Mouse (Mus musculus): ENCODE results near the gene Fyb2. TPM values are rescaled to one million over a fixed set of nuclear protein-coding genes. Genes with fewer than 3 reads are reported as not detected.

Fyb2 gene
- polyA plus RNA-seq, 1 experiment, result not detected

GRCm38 (mm10) chr4:104956691-104957090 lies 43.4 kb downstream of the Fyb2 start:
- TF ChIP-seq GATA1 (IDR thresholded peaks at IDR 0.05; ENCODE audit: low read length) (no peak), TAL1 (IDR thresholded peaks at IDR 0.05; ENCODE audit: low read length) (no peak)
- no peaks in the 10 kb centered on the region for H3K36me3 ChIP-seq (ENCODE audit: control insufficient read depth)
- no peaks in the 10 kb centered on the region for H3K4me1 ChIP-seq (ENCODE audit: control insufficient read depth)
- no peak overlapping the region for H3K4me3 ChIP-seq (replicated peaks)
- no peaks in the 10 kb centered on the region for H3K27me3 ChIP-seq (ENCODE audit: control insufficient read depth)
- H3K9me3 ChIP-seq (ENCODE audit: control insufficient read depth, low read length), result no peaks in the 10 kb centered on the region

- no peaks in the 10 kb centered on the region for H3K4me1 ChIP-seq (ENCODE audit: control insufficient read depth)
- H3K4me3 ChIP-seq (replicated peaks), result no peak overlapping the region
- H3K36me3 ChIP-seq (ENCODE audit: control insufficient read depth), result no peaks in the 10 kb centered on the region
- TF ChIP-seq TAL1 (IDR thresholded peaks at IDR 0.05; ENCODE audit: low read length) (no peak), GATA1 (IDR thresholded peaks at IDR 0.05; ENCODE audit: low read length) (no peak)
- no peaks in the 10 kb centered on the region for H3K27me3 ChIP-seq (ENCODE audit: control insufficient read depth)
- no peaks in the 10 kb centered on the region for H3K9me3 ChIP-seq (ENCODE audit: control insufficient read depth, low read length)
Measured at GRCm38 (mm10) chr4:104961431-104961830, 48.2 kb downstream of the Fyb2 start.

GRCm38 (mm10) chr4:104972606-104973005 lies 59.4 kb downstream of the Fyb2 start:
- Histone ChIP-seq H3K27me3 (ENCODE audit: control insufficient read depth) (no peaks in the 10 kb centered on the region), H3K4me1 (ENCODE audit: control insufficient read depth) (no peaks in the 10 kb centered on the region), H3K4me3 (replicated peaks) (no peak overlapping the region), H3K9me3 (ENCODE audit: control insufficient read depth, low read length) (no peaks in the 10 kb centered on the region), H3K36me3 (ENCODE audit: control insufficient read depth) (no peaks in the 10 kb centered on the region)
- TF ChIP-seq TAL1 (IDR thresholded peaks at IDR 0.05; ENCODE audit: low read length) (no peak), GATA1 (IDR thresholded peaks at IDR 0.05; ENCODE audit: low read length) (no peak)

GRCm38 (mm10) chr4:104975162-104975830 lies 62.0 kb downstream of the Fyb2 start:
- no peak overlapping the region for H3K4me3 ChIP-seq (replicated peaks)
- H3K36me3 ChIP-seq (ENCODE audit: control insufficient read depth), result no peaks in the 10 kb centered on the region
- no peak for TF ChIP-seq TAL1 (IDR thresholded peaks at IDR 0.05; ENCODE audit: low read length)
- TF ChIP-seq GATA1 (IDR thresholded peaks at IDR 0.05; ENCODE audit: low read length), result no peak
- no peaks in the 10 kb centered on the region for H3K9me3 ChIP-seq (ENCODE audit: control insufficient read depth, low read length)
- no peaks in the 10 kb centered on the region for H3K27me3 ChIP-seq (ENCODE audit: control insufficient read depth)
- H3K4me1 ChIP-seq (ENCODE audit: control insufficient read depth), result no peaks in the 10 kb centered on the region

- TF ChIP-seq GATA1 (IDR thresholded peaks at IDR 0.05; ENCODE audit: low read length), result no peak
- TF ChIP-seq TAL1 (IDR thresholded peaks at IDR 0.05; ENCODE audit: low read length), result no peak
- H3K4me1 ChIP-seq (ENCODE audit: control insufficient read depth), result no peaks in the 10 kb centered on the region
- H3K36me3 ChIP-seq (ENCODE audit: control insufficient read depth), result no peaks in the 10 kb centered on the region
- no peaks in the 10 kb centered on the region for H3K27me3 ChIP-seq (ENCODE audit: control insufficient read depth)
- H3K4me3 ChIP-seq (replicated peaks), result no peak overlapping the region
- peaks cover 3% of the 10 kb centered on the region; the same call in 1 of the 2 replicates for H3K9me3 ChIP-seq (ENCODE audit: control insufficient read depth, low read length)
Measured at GRCm38 (mm10) chr4:104985960-104986632, 72.8 kb downstream of the Fyb2 start.

GRCm38 (mm10) chr4:104987631-104988030 lies 74.4 kb downstream of the Fyb2 start:
- no peaks in the 10 kb centered on the region for H3K27me3 ChIP-seq (ENCODE audit: control insufficient read depth)
- peaks cover 3% of the 10 kb centered on the region; the same call in 1 of the 2 replicates for H3K9me3 ChIP-seq (ENCODE audit: control insufficient read depth, low read length)
- no peak overlapping the region for H3K4me3 ChIP-seq (replicated peaks)
- no peaks in the 10 kb centered on the region for H3K4me1 ChIP-seq (ENCODE audit: control insufficient read depth)
- TF ChIP-seq GATA1 (IDR thresholded peaks at IDR 0.05; ENCODE audit: low read length) (no peak), TAL1 (IDR thresholded peaks at IDR 0.05; ENCODE audit: low read length) (no peak)
- no peaks in the 10 kb centered on the region for H3K36me3 ChIP-seq (ENCODE audit: control insufficient read depth)

- peaks cover 3% of the 10 kb centered on the region; the same call in 1 of the 2 replicates for H3K9me3 ChIP-seq (ENCODE audit: control insufficient read depth, low read length)
- H3K27me3 ChIP-seq (ENCODE audit: control insufficient read depth), result no peaks in the 10 kb centered on the region
- no peaks in the 10 kb centered on the region for H3K4me1 ChIP-seq (ENCODE audit: control insufficient read depth)
- no peak for TF ChIP-seq TAL1 (IDR thresholded peaks at IDR 0.05; ENCODE audit: low read length)
- no peak for TF ChIP-seq GATA1 (IDR thresholded peaks at IDR 0.05; ENCODE audit: low read length)
- no peaks in the 10 kb centered on the region for H3K36me3 ChIP-seq (ENCODE audit: control insufficient read depth)
- H3K4me3 ChIP-seq (replicated peaks), result no peak overlapping the region
Measured at GRCm38 (mm10) chr4:104988102-104988501, 74.8 kb downstream of the Fyb2 start.

GRCm38 (mm10) chr4:104988709-104989108 lies 75.5 kb downstream of the Fyb2 start:
- H3K36me3 ChIP-seq (ENCODE audit: control insufficient read depth), result no peaks in the 10 kb centered on the region
- no peak overlapping the region for H3K4me3 ChIP-seq (replicated peaks)
- TF ChIP-seq TAL1 (IDR thresholded peaks at IDR 0.05; ENCODE audit: low read length) (no peak), GATA1 (IDR thresholded peaks at IDR 0.05; ENCODE audit: low read length) (no peak)
- H3K27me3 ChIP-seq (ENCODE audit: control insufficient read depth), result no peaks in the 10 kb centered on the region
- peaks cover 3% of the 10 kb centered on the region; the same call in 1 of the 2 replicates for H3K9me3 ChIP-seq (ENCODE audit: control insufficient read depth, low read length)
- no peaks in the 10 kb centered on the region for H3K4me1 ChIP-seq (ENCODE audit: control insufficient read depth)

GRCm38 (mm10) chr4:104990016-104990415 lies 76.8 kb downstream of the Fyb2 start:
- H3K36me3 ChIP-seq (ENCODE audit: control insufficient read depth), result no peaks in the 10 kb centered on the region
- TF ChIP-seq TAL1 (IDR thresholded peaks at IDR 0.05; ENCODE audit: low read length) (no peak), GATA1 (IDR thresholded peaks at IDR 0.05; ENCODE audit: low read length) (no peak)
- no peaks in the 10 kb centered on the region for H3K27me3 ChIP-seq (ENCODE audit: control insufficient read depth)
- H3K4me3 ChIP-seq (replicated peaks), result no peak overlapping the region
- H3K9me3 ChIP-seq (ENCODE audit: control insufficient read depth, low read length), result peaks cover 3% of the 10 kb centered on the region; the same call in 1 of the 2 replicates
- no peaks in the 10 kb centered on the region for H3K4me1 ChIP-seq (ENCODE audit: control insufficient read depth)
